Mouse (Mus musculus) megakaryocyte-erythroid progenitor cell, adult 5-6 weeks (primary cell): ENCODE data around the gene Mprip. TPM values are rescaled to one million over a fixed set of nuclear protein-coding genes. Genes with fewer than 3 reads are reported as not detected.
A peak's percentile ranks its signal among the peaks of the same experiment; 100 is the strongest.
"Not testable (repeated sequence)": the region's sequence is repeated elsewhere in the genome, so short reads cannot be mapped to it uniquely, and the experiment has no call there.

Source experiments
- ATAC-seq: replicated peaks from 2 replicates; pipeline ENCODE4 v1.8.0; 2016; ENCODE audit warnings: mild to moderate bottlenecking, inconsistent platforms; ENCODE audit not compliant: severe bottlenecking, poor library complexity, low FRiP score, low TSS enrichment
- total RNA-seq, 2 experiments: library from RNA; stranded (forward) in 1 of 2; stranded (reverse) in 1 of 2; fragments of 200-1000, 215-1000 nt in 1 of 2; fragments of >200 nt in 1 of 2; fragmentation: Nextera tagmentation in 1 of 2; gene quantifications; 2 replicates each; pipeline ENCODE4 v1.2.3; 2014 to 2017

Mprip gene
- 53.1 and 65.7 TPM in 2 replicates for total RNA-seq (2014; fragmentation: Nextera tagmentation)
- total RNA-seq (2017), result 71.1 and 75.5 TPM in 2 replicates

DNA sequence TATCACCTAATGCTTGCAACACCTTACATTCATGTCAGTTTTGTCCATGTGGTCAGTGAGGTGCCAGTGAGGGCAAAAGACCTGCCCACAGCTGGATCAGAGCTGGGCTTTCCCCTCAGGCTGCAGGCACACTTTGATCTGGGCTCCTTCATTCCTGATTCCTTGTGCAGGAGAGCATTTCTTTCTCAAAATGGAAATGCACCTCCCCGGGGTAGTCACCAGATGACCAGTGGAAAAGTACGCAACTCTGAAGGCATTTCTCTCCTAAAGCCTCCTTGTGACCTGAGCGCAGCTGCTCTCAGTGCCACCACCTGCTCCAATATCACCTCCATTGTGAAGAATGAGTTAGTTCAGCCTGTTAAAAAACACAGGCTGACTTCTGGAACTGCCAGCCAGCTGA lies at the start of gene Mprip:
Gene Mprip, plus strand, starts transcription at position 301 of the 400 bp plus-strand sequence.
- ATAC-seq, result no peak

DNA sequence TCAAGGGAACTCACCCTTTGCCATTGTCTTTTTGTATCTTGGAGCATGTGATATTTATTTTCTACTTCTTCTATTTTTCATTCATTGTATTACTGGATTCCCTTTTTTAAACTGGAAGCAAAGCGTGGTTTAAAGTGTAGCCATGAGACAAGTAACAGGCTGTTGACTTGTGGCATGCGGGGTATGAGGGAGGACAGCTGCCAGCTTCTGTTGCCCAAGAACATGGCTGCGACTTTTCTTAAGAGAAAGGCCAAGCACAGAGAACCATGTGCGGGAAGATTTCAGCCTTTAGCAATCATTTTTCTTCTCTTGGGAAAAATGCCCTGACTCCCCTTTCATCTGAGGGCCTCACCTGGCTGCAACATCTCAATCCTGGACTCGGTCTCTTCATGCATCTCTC lies 49.5 kb upstream of the Mprip start:
- ATAC-seq, result no peak

GRCm38 (mm10) chr11:59614120-59614519 lies 47.0 kb upstream of the Mprip start:
- ATAC-seq, result no peak

DNA sequence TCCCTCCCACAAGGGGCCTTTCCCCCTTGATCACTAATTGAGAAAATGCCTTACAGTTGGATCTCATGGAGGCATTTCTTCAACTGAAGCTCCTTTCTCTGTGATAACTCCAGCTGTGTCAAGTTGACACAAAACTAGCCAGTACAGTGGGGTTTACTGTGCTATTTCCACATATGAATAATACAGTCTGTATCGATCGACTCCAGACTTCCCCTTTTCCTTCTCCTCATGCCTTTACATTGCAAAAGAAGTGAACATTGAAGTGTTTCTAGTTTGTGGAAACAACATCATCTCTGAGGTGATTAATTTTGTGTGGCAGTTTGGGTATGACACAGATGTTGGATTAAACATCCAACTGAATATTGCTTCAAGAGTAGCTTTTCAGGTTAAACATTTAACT lies 44.1 kb upstream of the Mprip start:
- ATAC-seq, result not testable (repeated sequence)

GRCm38 (mm10) chr11:59622214-59622613 lies 38.9 kb upstream of the Mprip start:
- no peak for ATAC-seq

DNA sequence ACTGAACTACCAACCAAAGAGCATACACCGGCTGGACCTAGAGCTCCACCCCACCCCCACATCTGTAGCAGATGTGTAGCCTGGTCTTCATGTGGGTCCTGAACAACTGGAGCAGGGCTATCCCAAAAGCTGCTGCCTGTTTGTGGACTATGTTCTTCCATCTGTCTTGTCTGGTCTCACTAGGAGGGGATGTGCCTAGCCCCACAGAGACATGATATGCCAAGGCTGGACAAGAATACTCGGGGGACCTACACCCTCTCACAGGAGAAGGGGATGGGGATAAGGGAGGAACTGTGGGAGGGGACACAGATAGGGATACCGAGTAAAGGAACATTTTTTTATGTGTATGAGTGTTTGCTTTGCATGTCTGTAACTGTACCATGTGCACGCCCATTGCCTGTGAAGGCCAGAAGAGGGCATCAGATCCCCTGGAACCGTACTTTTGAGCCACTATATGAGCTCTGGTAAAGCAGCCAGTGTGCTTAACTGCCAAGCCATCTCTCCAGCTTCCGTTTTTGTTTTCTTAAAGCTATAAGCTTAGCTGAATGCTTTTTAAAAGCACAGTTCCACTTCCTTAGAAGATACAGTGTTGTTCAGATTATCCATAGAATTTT lies 37.0 kb upstream of the Mprip start:
- peak; percentile 91 for ATAC-seq

DNA sequence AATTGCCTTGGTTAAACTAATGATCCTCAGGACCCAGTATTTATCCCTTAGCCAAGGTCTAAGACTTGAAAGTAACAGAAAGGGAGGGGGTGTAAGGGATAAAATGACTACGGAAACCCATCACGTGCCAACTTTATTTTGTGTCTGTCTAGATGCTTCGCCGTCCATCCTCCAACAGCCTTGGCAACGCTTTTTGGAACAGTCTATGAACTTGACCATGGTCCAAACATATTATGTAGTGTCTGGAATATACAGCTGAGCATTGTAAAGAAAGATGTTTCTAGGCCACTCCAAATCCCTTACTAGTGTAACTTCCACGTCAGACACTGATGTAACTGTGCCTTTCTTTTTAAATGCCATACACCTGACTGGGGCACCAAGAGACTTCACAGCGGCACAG lies 34.9 kb upstream of the Mprip start:
- ATAC-seq, result no peak

DNA sequence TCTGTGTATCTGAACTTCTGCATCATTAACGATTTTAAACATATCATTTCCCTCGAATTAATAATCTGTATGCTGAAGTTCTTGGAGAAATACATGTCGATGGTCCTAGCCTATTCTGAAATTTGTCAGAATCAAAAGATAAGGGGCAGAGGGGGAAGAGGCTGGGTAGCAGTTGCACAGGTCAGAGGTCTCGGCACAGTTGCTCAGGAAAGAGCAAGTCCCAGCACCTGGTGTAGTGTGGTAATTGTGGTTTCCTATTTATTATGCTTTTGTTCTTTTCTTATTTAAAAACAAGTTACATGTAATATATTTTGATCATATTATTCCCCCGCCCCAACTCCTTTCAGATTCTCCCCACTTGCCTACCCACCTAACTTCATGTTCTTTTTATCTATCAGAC lies 32.9 kb upstream of the Mprip start:
- no peak for ATAC-seq

GRCm38 (mm10) chr11:59629871-59630270 lies 31.2 kb upstream of the Mprip start:
- no peak for ATAC-seq

DNA sequence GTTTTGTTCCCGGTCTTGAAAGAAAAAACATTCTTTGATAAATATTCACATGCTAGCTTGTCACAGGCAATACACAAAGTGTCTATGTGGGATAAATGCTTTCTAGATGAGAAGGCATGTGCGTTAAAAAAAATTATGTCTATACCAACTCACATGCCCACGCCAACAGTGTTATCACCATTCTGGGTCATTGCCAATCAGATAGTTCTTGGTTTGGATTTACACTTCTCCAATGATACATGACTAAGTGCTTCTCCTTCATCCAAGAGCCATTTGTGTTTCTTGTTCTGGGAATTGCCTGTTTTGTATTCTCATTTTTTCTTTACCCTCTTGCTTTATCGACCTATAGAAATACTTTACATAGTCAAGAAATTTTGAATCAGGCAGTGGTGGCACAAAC lies 29.1 kb upstream of the Mprip start:
- no peak for ATAC-seq

GRCm38 (mm10) chr11:59633037-59633436 lies 28.1 kb upstream of the Mprip start:
- ATAC-seq, result peak; percentile 74

GRCm38 (mm10) chr11:59634001-59634660 lies 27.0 kb upstream of the Mprip start:
- ATAC-seq, result no peak

- no peak for ATAC-seq
These were observed 25.8 kb upstream of the Mprip start for GRCm38 (mm10) chr11:59635251-59635795.

GRCm38 (mm10) chr11:59635821-59636694 lies 25.0 kb upstream of the Mprip start:
- no peak for ATAC-seq

GRCm38 (mm10) chr11:59636695-59637414 lies 24.2 kb upstream of the Mprip start:
- 0 out of 2 replicates have a peak, but pooled peaks have one; percentile 15 for ATAC-seq

DNA sequence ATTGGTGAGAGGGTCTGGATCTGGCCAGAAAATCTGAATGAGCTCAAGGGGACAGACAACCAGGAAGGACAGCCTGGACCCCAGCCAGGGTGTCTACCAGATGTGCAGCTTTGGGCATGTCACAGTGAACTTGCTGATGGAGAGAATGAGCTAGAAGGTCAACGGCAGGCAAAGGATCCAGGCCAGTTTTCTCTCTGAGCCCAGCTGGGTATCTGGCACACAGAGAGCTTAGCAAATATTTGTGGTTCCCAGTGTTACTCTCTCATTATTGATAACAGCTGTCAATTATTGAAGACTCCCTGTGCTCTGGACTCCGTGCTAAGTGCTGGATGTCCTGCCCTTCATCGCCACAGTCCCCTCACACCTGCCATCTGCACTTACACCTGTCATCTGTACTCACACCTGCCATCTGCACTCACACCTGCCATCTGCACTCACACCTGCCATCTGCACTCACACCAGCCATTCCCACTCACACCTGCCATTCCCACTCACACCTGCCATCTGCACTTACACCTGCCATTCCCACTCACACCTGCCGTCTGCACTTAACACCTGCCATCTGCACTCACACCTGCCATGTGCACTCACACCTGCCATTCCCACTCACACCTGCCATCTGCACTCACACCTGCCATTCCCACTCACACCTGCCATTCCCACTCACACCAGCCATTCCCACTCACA lies 21.0 kb upstream of the Mprip start:
- no peak for ATAC-seq

DNA sequence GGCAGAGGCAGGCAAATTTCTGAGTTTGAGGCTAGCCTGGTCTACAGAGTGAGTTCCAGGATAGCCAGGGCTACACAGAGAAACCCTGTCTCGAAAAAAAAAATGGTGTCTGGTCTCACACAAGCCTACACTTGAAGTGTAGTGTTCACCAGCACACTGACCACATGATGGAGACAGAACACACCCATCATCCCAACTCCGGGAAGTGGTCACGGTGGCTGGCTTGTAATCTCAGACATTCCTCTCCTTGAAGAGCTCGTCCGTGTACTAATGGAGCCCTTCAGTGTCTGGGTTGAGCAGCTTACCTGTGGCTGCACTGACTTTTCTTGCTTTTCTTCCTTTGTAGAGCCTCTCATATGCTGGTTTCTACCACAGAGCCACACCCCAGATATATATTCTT lies 19.9 kb upstream of the Mprip start:
- ATAC-seq, result no peak

DNA sequence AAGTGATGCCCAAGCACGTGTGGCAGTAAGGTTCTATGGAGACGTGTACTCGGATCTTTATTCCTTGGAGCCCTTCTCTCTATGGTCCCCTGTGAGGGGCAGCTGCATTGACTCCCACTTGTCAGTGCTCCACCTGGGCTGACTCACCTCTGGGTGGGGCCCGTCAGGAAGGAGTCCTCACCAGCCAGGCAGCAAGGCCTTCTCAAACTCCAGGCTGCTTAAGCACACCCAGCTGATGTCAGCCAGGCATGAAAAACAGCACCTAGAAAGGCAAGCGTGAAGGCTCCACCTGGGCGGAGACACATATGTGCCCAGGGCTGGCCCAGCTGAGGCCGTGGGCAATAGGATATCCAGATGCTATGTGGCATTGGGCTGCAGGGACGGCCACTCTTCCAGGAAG lies 18.7 kb upstream of the Mprip start:
- ATAC-seq, result no peak

DNA sequence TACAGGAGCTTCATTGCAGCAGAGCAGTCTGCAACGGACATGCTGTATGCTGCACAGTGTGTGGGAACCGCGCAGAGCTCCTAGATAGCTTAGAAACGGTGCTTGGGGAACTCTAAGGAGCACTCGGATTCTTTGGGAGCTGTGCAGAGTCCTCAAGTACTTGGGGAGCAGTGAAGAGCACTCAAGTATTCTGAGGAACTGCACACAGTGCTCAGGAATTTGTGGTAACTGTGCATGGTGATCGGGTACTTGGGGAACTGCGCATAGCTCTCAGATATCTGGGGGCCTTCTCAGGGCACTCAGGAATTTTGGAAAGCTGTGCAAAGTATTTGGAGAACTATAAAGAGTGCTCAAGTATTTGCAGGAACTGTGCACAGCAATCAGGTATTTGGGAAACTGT lies 16.1 kb upstream of the Mprip start:
- no peak for ATAC-seq
